Mouse (Mus musculus): ENCODE results near the gene Mrpl18. TPM values are rescaled to one million over a fixed set of nuclear protein-coding genes. Genes with fewer than 3 reads are reported as not detected.
"Not testable (repeated sequence)": the region's sequence is repeated elsewhere in the genome, so short reads cannot be mapped to it uniquely, and the experiment has no call there.

Gene Mrpl18
- 55.8 and 56.9 TPM in 2 replicates for polyA plus RNA-seq (2012; rRNA removed)

DNA sequence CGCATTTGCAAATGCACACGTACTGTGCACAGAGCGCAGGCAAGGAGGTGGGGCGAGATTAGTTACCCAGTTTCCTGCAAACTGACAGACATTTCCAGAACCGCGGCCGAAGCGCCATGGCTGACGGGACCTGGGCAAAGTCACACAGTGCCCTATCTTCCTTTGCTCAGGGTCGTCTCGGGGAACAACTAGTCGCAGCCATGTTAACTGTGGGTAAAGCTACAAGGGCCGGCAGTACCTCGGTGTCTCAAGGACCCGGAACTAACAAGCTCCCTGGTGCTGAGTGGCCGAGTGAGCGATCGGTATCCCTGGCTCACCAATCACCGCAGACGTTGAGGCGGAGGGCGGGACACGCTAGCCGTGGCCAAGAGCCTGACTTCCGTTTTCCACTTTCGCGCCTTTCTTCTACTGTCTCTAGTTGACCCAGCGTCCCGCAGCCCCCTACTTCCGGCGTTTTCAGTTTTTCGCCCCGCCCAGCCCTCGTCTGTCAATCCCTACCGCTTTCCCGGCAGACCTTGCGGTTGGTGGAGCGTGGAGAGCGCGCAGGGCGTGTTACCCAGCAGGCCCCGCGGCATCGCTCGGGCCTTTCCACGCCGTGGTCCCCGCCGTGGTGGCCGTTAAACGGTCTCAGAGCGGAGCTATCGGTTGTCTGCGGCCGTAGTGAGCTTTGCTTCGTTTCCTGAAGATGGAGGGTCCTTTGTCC, at the start of gene Mrpl18:
Gene Mrpl18 (minus strand): TSS at position 465 of the 703 bp plus-strand sequence.
- DNase-seq (ENCODE audit: extremely low spot score in 1 of 2, low spot score in 1 of 2): peak; percentile 99 to 100

DNA sequence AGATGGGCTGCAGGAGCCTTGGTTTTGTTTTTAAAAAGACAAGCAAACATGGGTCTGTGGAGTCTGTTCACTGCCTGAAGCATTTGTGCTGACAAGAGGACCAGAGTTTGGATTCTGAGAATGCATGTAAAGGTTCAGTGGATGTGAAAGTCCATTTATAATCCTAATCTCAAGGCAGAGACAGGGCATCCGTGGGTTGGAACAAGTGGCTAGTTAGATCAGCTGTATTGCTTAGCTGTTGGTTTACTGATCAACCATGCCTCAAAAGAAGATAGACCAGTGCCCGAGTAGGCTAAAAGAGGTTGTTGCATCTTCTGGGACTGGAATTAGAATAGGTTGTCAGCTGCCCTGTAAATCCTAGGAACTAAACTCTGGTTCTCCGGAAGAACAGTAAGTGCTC, 47.3 kb upstream of the Mrpl18 start:
- no peak for DNase-seq (ENCODE audit: extremely low spot score in 1 of 2, low spot score in 1 of 2)

DNA sequence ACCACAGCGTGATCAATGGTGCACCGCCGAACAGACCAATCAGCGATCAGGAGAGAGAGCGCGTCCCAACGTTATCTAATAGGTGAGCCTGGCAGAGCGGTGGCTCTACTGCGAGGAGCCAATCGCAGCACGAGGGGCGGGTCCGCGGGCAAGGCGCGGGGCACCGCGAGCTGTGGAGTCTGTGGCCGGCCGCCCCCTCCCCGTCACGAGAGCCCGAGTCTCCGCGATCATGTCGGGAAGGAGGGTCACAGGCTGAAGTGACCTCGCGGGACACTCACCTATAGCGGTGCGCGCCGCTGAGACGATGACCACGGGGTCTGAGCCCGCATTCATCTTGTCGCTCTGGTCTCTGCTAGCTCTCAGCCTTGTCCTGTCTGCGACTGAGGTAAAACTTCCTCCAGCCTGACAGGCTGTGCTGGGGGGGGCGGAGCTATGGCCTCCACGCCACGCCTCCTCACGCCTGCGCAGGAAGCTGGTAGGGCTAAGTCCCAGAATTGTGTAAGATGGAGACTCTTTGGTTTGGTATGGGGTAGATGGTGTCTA, 44.3 kb upstream of the Mrpl18 start, which contains the start of gene Acat2:
Gene Acat2 (minus strand): TSS at position 417 of the 543 bp plus-strand sequence.
- peak; percentile 90 to 95 for DNase-seq (ENCODE audit: extremely low spot score in 1 of 2, low spot score in 1 of 2)

DNA sequence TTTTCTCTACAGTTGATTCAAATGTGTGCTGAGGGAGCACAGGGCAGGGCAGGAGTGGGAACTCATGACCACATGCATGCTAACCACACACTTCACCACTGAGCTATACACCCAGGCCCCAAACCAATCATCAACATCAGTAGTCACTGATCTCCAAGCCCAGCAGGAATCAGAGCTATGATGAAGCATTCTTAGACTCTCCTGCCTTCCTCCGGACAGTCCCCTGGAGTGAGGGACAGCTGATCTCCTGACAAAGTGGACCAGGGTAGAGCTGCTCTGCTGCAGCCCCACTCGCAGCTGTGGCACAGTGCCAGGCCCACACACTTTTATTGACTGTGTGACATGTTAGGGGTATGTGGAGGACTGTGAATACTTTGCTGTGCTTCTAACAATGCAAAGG, 43.2 kb upstream of the Mrpl18 start:
- DNase-seq (ENCODE audit: extremely low spot score in 1 of 2, low spot score in 1 of 2): not testable (repeated sequence)

DNA sequence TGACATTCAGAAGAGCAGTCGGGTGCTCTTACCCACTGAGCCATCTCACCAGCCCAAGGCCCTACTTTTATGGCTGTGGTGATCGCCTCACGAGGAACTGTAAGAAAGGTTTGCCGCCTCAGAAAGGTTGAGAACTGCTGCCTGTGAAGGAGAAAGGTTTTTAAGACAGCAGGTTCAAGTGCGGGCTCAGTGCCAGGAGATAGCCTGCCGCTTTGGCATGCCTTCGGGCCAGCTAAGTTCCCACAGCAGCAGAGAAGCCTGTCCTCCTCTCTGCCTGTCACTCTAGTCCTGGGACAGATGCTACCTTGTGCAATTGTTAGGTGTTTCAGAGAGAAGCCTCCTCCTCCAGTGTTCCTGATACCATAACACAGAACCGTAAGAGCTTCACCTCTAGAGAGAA, 40.5 kb upstream of the Mrpl18 start:
- DNase-seq (ENCODE audit: extremely low spot score in 1 of 2, low spot score in 1 of 2): no peak

DNA sequence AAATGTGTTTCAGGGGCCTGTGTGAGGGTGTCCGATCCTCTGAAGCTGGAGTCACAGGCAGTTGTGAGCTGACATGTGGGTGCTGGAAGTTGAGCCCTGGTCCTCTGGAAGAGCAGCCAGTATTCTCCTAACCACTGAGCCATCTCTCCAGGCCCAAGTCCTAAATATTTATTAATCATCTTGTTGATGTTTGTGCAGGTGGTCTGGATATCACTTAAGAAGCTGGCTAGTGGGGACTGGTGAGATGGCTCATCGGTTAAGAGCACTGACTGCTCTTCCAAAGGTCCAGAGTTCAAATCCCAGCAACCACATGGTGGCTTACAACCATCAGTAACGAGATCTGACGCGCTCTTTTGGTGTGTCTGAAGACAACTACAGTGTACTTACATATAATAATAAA, 33.5 kb upstream of the Mrpl18 start:
- DNase-seq (ENCODE audit: extremely low spot score in 1 of 2, low spot score in 1 of 2): no peak

DNA sequence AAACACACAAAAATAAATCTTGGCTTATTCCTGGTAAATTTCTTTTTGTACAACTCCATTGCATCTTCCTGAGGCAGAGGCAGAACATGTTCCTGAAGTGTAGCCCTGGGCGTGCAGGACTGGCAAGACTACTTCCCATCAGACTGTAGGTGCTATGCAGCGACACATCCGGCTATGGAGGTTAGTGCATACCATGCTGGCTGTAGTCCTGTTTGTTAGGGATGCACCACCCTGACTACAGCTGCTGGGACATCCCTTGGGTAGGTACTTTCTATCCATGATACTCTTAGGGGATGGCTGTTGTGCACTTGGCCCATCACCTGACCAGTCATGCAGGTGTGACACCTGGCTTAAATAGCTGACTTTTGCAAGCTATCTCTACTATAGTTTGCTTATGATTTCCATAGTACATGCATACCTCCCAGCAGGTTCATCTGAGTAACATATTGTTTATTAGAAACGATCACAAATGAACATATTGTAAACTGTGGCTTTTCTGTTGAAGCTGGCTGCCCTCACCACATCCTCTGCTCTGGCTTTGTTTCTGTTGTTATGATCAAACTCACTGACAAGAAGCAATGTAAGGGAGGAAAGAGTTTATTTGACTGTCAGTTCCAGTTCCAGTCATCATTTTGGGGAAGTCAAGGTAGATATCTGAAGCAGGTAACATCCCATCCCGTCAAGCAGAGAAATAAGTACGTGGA, 26.5 kb upstream of the Mrpl18 start:
- no peak for DNase-seq (ENCODE audit: extremely low spot score in 1 of 2, low spot score in 1 of 2)

DNA sequence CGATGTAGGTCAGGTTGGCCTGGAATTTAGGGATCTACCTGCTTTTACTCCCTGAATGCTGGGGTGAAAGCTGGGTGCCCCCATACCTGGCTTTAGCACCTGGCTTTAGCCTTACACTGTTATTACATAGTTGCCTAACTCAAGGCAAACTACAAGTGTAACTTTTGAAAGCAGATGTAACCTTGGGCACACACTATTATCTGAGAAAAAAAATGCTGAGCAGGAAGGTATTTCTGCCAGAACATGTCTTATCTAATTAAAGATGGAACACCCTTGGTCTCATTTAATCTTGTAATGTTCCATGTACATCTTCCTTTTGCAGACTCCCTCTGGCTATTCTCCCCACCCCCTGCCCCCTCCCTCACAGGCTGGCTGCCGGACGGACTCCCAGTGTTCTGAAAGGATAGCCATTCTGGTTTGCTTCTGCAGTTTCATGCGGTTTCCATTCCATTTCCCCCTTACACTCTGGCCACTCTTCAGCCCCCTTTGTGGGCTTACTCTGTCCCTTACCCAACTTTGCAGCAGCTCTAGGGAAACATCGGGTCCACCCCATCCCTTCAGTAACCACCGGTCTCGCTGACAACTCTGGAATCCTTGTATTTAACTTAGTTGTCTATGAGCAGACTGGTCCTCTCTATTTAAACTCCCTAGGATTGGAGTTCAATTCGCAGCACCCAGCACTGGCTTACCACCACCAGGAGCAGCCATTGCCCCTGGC, 25.6 kb upstream of the Mrpl18 start:
- DNase-seq (ENCODE audit: extremely low spot score in 1 of 2, low spot score in 1 of 2): no peak

DNA sequence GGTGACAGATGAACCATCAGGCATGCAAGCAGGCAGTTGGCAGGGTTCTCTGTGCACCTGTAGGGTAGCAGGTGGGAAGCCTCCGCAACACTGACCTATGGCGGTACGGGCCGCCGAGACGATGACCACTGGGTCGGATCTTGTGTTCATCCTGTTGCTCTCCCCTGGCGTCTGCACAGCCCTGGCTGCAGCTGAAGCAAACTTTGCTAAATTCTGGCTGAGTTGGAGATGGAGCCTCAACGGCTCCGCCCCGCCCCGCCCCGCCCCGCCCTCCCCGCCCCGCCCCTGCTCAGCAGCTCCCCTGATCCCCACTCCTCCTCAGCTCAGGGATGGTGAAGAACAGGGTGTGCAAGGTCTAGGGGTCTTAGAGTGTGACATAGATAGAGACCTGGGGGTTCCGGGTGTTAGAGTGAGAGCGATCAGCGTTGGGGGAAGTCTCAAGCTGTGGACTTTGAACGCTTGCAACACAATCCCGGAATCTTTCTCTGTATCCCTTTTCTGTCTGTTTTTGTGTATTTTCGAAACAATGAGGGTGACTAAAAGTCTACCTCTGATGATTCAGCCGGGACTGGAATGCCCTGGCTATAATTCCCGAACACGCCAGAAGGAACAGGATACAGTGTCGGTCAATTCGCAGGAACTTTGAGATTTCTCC, 24.1 kb upstream of the Mrpl18 start, which contains the start of gene Acat3:
Gene Acat3 (minus strand): TSS at position 450 of the 655 bp plus-strand sequence.
- no peak for DNase-seq (ENCODE audit: extremely low spot score in 1 of 2, low spot score in 1 of 2)

DNA sequence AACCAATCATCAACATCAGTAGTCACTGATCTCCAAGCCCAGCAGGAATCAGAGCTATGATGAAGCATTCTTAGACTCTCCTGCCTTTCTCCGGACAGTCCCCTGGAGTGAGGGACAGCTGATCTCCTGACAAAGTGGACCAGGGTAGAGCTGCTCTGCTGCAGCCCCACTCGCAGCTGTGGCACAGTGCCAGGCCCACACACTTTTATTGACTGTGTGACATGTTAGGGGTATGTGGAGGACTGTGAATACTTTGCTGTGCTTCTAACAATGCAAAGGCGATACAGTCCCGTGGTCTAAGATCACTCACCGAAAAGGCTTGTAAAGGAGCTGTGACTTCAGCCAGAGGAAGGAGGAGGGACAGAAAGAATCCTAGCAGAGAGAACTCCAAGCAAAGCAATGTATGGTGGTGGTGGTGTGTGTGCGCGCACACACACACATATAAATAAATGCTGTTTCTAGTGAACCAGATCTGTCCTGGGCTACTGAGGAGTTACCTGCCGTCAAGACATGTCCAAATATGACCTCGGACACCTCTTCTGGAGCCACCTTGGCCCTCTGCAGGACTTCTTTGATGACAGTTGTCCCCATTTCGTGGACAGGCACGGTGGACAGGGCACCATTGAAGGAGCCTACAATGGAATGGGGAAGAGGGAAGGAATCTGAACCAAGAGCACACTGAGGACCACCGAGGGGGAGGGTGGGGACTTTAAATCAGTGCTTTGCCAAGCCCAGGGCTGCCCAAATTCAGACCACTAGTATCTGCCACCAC, 23.4 kb upstream of the Mrpl18 start:
- DNase-seq (ENCODE audit: extremely low spot score in 1 of 2, low spot score in 1 of 2): not testable (repeated sequence)

DNA sequence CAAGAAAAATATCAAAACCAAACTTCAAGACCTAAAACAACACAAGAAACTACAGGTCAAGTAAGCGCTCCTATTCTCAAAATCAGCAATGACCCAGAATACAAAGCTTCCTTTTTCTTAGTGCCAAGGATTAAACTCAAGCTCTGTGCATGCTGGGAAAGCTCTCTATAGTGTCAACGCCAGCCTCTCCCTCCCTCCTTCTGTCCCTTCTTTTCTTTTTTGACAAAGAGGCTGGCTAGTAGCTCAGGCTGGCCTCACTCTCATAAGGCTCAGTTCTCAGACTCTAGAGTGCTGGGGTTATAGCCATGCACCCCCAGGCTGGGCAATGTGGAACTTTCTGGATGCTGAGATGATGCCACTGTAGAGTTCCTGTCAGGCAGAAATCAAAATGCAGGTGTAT, 21.9 kb upstream of the Mrpl18 start:
- no peak for DNase-seq (ENCODE audit: extremely low spot score in 1 of 2, low spot score in 1 of 2)

DNA sequence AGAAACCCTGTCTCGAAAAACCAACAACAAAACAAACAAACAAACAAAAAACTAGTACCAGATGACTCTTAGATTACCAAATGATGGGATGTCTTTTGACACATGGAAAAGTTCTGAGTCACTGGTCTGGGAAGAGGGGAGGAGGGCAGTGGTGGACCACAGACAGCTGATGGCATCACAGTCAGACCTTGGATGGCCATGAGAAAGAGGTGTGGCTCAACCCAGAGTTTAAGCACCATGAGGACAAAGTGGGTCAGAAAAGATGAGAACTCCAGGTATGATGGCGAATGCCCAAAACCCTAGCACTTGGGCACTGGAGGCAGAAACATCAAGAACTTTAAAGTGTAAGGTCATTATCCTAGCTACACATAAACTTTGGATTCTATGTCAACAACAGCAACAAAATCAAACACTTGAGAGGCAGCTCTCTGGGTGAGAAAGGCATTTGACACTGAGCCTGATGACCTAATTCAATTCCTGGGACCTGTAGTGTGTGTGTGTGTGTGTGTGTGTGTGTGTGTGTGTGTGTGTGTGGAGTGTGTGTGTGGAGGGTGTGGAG, 21.3 kb upstream of the Mrpl18 start:
- DNase-seq (ENCODE audit: extremely low spot score in 1 of 2, low spot score in 1 of 2): no peak

DNA sequence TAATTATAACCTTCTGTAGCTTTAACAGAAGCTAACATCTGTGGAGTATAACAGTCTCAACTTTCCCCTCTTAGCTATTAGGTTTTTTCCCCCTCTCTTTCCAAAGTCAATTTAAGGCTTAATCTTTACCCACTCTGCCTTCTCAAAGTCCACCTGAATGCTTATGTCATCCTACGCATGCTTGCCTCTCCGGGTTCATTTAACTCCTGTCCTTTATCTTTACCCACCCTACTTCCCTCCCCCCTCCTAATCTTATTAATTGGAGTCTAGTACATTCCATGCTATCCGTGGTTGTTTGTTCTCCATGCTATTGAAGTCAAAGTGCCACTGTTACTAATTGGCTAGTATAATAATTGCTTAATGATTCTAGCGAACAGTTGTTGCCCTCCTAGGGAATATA, 19.6 kb upstream of the Mrpl18 start:
- DNase-seq (ENCODE audit: extremely low spot score in 1 of 2, low spot score in 1 of 2): no peak

DNA sequence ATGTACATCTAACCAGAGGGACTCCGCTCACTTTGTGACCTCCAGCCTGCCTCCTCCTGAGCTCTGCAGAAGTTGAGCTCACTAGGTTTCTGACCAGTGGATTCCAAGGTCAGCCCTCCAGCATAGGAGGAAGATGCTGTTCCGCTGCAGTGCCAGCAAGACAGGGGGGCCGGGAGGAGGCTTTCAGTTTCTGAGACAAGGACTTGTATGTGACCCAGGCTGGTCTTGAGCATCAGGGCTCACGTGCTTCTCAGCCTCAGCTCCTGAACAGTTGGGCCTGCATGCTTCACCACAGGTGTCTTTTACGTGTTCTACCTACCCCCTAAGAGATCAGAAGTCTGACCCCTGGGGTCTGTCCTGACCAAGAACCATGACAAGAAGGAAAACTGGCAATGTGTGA, 15.4 kb upstream of the Mrpl18 start:
- not testable (repeated sequence) for DNase-seq (ENCODE audit: extremely low spot score in 1 of 2, low spot score in 1 of 2)

DNA sequence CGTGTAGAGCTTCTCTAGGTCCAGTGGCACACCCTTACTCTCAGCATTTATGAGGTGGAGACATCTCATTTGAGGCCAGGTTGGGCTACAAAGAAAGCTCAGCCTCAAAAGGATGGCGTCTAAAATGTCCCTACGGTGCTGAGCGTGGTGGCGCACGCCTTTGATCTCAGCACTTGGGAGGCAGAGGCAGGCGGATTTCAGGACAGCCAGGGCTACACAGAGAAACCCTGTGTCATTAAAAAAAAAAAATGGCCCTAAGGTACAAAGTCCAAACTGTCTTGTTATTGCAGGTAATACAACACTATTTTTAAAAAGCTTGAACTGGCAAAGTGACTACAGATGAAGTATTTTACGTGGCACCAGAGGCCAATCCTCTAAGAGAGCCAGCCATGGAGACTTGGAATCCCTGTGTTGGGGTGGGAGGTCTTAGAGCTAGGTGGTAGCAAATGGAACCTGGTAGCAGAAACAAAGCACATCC, 9.6 kb upstream of the Mrpl18 start:
- no peak for DNase-seq (ENCODE audit: extremely low spot score in 1 of 2, low spot score in 1 of 2)

DNA sequence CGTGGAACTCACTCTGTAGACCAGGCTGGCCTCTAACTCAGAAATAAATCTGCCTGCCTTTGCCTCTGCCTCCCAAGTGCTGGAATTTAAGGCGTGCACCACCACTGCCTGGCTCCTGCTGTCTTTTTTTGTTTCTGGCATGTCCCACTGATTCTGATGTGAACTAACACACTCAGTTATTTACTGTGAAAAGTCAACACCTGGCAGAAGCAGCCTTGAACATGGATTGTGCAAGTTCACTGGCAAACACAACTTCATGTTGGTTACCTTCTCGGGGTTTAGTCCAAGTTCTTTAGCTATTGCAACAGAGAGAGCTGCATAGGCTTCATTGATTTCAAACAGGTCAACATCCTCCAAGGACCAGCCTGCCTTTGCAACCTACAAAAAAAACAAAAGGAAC, 8.9 kb upstream of the Mrpl18 start:
- DNase-seq (ENCODE audit: extremely low spot score in 1 of 2, low spot score in 1 of 2): no peak

DNA sequence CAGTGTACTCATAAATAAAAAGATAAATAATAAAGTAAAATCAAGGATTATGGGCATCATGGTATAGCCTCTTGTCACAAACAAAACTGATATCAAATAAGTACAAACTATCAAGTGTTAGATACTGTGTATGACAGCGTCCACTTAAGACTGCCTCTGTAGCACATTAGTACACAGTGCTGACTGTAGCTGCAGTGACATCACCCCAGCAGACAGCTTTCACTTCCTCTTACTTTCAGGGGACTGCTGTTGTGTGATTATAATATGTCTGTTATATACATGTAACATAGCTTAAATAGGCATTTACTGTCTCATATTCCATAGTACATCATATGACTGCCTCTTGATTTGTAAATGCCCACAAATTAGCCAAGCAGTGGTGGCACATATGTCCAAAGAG, 4.9 kb upstream of the Mrpl18 start:
- no peak for DNase-seq (ENCODE audit: extremely low spot score in 1 of 2, low spot score in 1 of 2)

DNA sequence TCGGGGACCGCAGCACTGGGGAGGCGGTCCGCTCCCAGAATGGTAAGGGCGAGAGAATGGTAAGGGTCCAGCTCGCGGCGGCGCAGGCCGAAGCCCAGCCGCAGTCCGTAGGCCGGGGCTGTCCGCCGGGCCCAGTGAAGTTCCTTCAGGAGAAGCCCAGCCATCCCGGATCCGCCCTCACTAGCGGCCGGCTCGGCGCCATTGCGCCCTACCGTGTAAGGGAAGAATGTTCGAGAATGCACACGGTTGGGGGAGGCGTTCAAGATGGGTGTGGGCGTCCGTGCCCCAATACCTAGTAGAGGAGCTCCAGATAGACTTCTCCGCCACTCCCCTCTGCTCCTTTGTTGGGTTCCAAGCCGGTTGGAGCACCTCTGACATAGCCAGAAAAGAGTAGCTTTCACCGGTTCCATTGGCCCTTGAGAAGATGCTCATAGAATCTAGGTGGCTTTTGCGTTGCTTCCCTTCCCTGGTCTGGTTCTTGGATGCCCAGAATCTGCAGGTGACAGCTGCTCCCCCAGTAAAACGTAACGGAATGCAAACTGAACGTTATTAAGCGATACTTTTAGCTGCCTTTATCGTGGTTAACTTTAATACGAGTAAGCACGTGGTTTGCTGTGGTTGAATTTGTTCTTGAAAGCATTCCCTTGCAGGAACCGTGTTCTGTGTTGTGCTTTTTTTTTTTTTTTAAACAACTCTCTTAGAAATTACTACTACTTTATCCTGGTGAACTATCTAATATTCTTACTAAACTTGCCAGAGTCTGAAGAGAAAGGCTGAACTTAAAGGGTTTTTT, 639 bp upstream of the Mrpl18 start:
- peak in 1 of 2 experiments; percentile 60 for DNase-seq (ENCODE audit: extremely low spot score in 1 of 2, low spot score in 1 of 2)

DNA sequence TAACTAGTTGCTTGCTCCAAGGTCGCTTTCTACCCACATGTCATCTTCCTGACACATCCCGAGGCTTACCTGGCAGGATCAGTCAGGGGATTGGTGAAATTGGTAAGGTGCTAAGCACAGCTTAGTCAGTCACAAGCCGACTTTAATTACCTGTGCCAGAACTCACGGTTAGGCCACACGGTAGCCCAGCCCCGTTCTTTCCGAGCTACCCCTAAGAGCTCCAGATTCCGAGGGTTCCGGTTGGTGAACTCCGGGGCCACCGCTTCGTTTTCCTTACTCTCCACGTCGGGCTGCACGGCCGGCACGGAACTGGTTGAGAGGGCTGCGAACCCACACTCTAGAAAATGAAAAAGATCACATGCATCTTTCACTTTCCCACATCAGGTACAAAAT, 661 bp downstream of the Mrpl18 start, which contains the start of gene Tcp1:
Gene Tcp1 (plus strand): TSS at position 214 of the 393 bp plus-strand sequence.
- no peak for DNase-seq (ENCODE audit: extremely low spot score in 1 of 2, low spot score in 1 of 2)

All from frontal cortex, adult 2 months (tissue).